Mouse (Mus musculus) spleen, adult 12 weeks (tissue): ENCODE measurements around the gene Calcr.
"Not testable (repeated sequence)": the region's sequence is repeated elsewhere in the genome, so short reads cannot be mapped to it uniquely, and the experiment has no call there.

Source experiments
- DNase-seq: peaks from one replicate; pipeline ENCODE4 v3.0.0; 2022; ENCODE audit warnings: low spot score

Calcr gene

DNA sequence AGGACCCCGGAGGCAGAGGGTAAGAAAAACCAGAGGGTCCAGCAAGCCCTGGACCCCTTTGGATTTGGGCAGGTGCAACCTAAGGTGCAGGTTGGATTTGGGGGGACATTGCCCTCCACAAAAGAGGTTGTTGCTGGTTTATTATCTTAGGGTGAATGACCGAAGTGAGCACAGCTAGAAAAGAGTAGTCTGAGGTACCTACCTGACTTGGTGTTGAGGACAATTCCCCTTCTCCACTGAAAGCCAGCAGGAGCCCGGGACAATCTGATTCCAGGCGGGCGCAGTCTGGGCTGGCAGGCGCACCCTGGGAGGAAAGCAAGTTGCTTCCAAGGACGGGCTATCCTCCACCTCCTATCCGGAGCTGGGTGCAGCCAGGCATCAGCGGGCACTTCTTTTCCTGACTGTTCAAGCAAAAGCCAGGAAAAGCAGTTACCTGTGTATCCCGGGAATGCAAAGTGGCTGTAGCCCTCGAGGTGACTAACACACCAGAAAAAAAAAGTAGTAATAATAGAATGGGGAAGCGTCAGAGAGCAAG lies at the start of gene Calcr:
TSS of gene Calcr (minus strand) at position 485 of the 535 bp plus-strand sequence.
- DNase-seq: no peak

DNA sequence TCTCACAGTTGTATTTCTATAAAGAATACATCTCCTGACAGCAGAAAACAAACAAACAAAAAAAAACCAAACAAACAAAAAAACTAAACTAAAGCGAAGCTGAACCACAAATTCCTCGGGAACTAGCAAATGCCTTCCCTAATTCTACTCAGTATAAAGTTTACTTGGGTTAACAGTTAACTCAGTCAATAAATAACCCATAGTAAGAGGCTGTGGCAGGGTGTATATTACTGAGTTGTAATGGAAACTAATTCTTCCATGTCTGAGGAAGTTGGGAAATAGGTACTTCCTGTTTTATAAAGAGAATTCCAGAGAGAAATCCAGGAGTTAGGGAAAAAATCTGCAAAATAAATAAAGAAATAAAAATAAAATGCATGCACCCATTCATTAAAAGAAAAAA lies 3.0 kb upstream of the Calcr start:
- DNase-seq: no peak

DNA sequence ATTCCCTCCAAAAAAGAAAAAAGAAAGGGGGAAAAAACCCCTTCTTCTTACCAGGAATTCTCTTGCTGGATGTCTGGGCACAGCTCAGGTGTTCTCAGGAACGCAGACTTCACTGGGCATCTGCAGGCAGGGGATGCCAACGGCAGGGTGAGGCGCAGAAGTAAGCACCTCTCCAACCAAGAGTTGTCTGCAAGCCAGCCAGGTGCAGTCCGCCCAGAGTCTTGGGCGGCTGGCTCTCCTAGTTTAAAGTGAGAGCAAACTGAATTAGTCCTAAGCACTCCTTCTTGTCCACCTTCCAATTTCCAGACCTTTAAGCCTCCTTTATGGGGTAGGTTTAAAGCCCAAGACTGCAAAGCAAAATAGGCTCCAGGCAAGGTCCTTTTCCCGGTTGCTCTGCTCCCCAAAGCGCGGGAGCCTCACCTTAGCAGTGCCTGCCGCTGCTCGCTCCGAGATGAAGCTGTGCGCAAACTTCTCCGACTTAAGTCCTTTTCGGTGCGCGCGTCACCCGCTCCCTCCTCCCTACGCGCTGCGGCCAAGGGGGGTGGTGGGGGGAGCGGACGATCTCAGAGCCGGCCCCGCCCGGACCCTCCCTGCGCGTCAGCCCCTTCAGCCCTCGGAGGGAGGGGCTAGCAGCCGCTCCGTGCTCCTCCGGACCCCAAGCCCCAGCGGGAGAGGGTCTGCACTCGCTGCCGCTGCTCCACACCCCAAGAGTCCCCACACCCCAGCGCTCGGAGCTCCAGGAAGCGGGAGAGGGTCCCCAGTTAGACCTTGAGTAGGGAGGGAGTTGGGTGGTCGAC lies 1.1 kb downstream of the Calcr start:
- DNase-seq: no peak

DNA sequence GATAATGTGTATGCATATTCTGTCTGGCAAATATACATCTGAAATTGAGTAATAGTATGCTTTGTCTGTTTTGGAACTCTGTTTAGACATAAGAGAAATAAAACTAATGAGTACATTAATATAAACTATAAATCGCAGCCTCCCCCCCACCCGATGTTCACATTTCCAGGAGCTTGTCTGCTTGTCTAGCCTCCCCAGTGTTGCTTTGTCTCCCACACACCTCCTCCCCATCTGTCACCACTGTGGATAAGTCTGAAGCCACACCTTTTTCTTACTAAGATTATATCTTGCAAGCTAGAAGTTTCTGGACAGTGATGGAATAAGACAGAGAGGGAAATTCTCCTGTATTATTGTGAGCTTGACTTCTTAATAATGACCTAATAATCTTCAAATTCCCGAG lies 12.9 kb downstream of the Calcr start:
- no peak for DNase-seq

DNA sequence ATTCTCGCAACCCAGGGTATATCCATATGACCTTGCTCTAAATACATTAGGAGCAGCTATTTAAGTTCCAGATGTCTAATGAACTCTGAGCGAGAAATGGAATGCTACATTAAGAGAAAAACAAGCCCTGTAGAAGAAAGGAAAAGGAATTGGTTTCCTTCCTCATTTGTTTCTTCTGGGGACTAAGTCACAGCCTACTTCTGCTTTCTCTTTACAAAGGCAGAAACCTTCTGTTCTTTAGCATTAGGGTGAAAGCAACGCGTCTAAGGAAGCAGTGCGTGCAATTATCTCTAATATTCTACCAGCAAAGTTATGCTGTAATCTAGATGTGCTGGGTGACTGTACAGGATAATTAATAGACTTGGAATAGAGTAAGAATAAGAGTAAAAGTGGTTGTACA lies 14.9 kb downstream of the Calcr start:
- DNase-seq: no peak

DNA sequence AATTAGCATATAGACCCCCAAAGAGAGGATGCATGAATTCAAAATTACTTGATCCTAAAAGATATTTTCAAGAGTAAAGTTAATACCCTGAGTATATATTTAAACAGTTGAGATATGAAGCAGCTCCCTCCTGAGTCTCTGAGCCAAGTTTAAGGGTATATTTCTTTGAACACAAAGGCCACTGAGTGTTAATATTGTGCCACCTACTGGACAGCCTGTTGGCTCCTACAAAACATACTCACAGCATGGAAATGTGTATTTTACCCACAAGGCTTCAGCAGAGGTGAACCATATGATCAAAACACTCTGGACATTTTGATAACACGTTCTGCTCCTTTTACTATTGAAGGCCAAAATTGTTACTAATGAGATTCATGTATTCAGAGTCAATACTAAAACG lies 19.0 kb downstream of the Calcr start:
- DNase-seq: no peak

DNA sequence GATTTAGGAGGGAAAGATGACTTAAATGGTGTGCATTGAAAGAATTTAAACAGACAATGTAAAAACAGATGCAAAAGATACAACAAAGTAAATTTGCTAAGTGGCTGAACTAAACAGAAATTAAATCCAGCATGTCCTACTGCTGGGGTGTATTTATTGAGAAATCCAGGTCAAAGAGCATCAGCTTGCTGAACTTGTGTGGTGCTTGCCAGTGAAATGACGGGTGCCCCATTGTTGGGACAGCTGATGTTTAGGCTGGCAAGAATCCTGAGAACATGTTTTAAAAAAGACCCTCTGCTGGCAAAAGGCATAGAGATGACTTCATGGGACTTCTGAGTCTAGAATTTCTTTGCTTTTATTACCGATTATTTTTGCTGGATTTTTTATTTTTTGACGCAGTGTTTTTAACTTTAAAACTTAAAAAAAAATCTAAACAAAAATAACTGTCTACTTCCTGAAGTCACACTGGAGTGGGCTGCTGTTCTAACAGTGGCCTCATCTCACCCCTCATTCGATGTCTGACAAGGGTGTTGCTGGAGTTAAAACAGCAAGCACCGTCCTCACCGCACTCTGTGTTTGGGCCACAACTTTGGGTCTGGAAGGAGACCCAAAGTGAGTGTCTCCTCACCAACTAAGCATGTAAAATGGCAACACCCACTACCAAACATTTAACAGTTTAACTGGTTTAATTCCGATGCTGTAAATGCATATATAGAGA lies 22.4 kb downstream of the Calcr start:
- DNase-seq: no peak

DNA sequence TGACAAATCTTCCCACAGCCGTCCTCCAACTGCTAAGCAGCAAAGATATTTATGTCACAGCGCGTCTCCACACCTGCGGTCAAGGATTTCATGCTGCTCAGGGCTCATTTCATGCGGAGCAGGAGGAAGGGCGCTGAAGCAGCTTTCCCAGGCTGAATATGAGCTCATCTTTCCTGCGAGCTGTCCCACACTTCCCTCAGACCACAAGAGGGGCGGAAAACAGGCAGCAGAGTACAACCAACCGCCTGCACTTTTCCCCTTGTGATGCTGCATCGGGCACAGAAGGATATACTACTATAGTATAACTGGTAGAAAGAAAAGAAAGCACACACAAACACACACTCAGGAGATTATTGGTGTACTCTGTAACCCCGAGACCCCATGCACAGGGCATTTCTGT lies 23.2 kb downstream of the Calcr start:
- DNase-seq: no peak

DNA sequence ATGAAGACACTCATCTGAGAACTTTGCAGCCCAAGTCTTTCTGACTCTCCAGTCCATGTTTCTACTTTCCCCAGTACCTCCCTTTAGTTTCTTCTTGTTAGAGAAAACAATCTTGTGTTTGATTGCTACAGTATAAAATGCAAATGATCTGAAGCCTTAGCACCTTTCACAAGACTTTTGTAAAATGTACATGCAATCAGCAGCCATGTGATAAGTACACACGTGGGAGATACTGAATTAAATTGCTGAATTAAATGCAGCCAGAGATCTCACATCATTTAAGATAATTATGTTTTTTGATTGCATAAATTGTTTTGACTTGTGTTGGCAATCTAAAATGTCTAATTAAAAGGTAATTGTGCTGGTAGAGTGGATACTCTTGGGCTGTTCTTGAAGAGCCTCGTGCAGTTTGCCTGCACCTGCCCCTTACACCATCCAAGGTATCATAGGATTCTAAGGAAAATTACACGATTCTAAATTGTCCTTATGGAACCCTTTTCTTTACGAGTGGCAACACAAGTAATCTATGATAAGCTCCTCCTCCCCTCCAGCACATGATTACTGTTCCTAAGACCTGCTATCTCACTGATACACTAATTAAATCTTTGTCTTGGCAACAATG lies 34.2 kb downstream of the Calcr start:
- DNase-seq: no peak

DNA sequence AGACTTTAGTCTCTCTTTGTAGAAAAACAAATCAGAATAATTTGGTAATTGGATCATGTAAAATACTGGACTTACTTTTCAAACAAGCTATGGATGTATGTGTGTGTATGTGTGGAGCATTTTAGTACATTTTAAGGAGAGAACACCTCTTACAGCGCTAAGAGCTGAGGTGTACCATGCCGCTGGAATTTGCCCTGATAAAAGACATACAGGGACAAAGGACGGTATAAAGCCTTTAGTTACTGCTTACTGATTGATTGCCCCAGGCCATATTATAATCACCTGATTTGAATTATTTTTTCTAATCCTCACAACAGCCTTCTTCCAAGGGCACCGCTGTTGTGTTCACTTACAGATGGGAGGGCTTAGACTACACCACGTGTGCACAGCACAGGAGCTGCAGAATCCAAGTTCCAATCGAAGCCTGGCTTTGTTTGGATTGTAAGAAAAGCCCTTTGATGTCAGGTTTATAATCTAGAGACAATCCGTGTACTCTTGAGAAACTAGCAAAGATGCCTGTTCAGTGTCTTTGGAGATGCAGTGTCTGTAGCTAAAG lies 76.3 kb downstream of the Calcr start:
- DNase-seq: no peak

DNA sequence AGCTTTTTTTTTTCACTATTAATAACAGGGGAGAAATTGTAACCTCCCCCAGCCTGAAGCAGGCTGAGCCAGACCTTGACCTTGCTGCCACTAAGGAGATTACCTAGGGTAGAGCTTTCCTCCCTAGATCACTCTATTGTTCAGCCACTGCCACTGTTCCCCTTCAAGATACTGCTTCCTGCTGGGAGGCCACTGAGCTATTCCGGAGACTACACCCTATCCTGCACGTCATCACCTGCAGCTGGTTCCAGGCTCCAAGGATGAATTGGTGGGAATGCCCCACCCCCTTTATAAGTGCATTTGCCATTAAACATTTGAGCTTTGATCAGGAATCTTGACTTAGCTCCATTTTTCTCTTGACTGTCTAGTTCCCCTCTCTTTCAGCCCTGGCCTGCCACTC lies 86.2 kb downstream of the Calcr start:
- not testable (repeated sequence) for DNase-seq

DNA sequence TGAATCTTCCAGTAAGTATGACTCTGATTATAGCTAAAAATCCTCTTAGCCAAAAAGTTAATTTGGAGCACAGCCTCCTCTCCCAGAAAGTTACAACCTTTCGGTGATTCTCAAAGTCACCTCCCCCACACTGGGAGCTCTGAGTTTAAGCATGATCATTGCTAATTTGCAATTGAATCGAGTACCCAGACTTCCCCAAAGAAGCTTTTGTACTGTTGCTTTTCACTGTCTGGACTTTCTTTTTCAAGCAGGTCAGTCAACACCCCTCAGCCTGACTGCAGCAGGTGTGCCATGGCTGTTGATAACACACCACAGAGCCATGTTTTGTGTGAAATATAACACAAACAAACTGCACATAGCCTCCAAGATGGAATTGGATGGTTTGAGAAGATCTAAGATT lies 86.7 kb downstream of the Calcr start:
- DNase-seq: no peak

DNA sequence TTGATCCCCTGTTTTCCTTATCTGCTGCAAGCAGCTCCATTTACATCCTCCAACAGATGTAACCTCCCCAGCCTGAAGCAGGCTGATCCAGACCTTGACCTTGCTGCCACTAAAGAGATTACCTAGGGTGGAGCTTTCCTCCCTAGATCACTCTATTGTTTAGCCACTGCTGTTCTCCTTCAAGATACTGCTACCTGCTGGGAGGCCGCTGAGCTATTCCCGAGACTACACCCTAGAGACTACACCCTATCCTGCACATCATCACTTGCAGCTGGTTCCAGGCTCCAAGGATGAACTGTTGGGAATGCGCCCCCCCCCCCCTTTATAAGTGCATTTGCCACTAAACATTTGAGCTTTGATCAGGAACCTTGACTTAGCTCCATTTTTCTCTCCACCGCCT lies 92.6 kb downstream of the Calcr start:
- DNase-seq: not testable (repeated sequence)

DNA sequence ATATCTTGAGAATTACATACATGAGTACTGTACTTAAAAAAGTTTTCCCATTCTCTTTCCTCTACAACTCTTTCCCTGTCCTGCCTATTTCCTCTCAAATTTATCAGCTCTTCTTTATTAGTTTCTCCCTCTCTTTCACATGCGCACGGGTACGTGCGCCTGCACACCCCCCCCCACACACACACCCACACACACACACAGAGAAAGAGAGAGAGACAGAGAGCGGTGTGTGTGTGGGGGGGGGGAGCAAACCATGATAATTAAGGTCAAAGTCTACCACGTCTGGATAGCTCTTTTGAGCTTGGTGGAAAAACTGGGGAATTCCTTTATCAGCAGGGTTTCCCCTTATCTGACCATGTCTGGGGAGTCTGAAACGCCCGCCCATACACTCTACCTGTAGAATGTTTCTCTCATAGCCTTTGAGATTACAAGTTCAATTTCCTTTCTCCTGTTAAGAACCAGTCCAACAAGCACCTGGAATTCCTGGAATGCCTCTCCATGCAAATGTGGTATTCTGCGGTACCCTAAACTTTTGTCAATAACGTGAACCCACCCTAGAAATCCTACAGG lies 100.3 kb downstream of the Calcr start:
- no peak for DNase-seq

DNA sequence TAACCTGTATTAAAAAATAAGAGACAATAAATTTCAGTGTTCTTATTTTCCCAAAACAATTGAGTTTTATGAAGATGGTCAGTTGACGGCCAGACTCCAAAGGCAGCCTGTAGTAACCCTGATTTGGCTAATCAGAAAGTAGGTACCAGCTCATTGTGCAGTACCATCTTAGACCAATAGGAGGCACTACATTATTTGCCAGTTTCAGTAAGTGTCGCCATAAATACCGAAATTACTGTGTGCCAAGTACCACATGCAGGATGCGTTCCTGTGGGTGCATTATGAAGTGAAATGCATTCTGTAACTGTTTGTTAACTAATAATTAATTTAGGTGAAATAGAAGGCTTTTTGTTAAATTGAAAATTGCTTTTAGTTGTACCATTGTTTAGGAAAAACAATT lies 106.1 kb downstream of the Calcr start:
- DNase-seq: no peak
